Mouse (Mus musculus) liver (tissue): ENCODE results near the gene Ehd2.
A peak's percentile ranks its signal among the peaks of the same experiment; 100 is the strongest.
"Not testable (repeated sequence)": the region's sequence is repeated elsewhere in the genome, so short reads cannot be mapped to it uniquely, and the experiment has no call there.

ENCODE experiments used
- DNase-seq: peaks from one replicate; pipeline ENCODE4 v3.0.0-alpha.2; 2020; ENCODE audit warnings: mixed read lengths

Gene Ehd2

GRCm38 (mm10) chr7:15945211-15945610 is 22.2 kb downstream of the Ehd2 start:
- no peak for DNase-seq

- no peak for DNase-seq
Measured at GRCm38 (mm10) chr7:15944311-15944710, 23.1 kb downstream of the Ehd2 start.

DNA sequence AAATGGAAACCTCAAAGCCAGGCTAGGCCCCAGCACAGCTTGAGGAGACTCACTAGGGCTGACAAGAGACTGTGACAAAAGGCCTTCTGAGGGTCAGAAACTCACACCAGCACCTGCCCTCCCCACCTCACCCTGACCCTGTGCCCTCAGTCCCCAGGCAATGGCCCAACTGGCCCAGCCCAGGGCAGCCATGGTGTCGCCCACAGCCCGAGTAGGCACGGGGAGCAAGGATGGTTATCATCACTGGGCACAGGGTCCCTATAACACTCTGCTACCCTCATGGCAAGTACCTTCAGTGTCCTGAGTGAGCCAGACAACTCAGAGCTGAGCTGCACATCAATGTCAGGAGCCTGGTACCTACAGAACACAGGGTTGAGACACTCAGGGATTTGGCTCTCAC is 28.7 kb downstream of the Ehd2 start:
- no peak for DNase-seq

DNA sequence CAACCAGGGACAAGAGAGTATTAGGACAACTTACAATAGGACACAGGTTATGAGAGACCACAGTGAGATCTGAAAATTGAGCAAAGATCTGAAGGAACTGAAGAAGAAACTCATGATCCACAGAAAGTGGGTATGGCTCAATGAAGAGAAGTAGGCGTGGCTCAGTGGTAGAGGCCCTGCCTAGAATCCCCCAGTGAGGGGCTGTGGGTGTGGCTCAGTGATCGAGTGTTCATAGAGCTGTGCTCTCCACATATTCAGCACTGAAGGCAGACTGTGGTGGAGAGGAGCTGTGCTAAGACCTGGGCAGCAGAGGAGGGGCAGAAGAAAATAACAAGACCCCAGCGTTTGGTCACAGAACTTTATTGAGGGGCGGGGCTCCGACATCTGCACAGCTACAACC is 29.9 kb downstream of the Ehd2 start:
- DNase-seq = no peak

GRCm38 (mm10) chr7:15933437-15934359 is 33.7 kb downstream of the Ehd2 start:
- DNase-seq = no peak

DNA sequence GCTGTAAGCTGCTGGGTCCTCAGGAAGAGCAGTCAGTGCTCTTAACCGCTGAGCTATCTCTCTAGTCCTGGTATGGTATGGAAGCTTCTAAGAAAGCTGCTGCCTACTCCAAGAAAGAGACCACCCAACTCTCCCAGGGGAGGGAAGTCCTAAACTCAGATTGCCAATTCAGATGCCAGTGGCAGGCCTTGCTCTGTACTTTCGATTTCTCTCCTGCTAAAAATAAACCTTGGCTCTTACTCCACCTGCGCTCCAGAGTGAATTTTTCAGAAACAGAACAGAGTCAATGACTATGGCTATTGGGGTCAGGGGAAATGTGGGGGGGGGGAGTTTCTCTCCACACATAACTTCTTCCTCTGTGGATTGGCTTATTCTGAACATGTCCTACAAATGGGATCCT is 35.7 kb downstream of the Ehd2 start:
- no peak for DNase-seq

GRCm38 (mm10) chr7:15930543-15930942 is 36.8 kb downstream of the Ehd2 start:
- no peak for DNase-seq

DNA sequence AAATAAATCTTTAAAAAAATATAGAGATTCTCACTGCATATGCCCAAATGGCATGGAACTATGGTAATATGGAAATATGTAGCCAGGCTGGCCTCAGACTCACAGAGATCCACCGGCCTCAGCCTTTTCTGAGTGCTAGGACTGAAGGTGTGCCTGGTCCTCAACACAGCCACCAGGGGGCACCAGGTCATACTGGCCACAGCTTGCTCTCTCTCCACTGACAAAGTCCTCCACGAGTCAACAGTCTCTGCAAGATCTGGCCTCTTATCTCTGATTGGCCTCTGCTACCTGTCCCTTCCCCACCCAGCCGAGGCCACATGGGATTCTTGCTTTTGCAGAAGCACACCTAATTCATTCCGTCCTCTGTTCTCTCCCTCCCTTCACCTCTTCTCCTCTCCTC is 37.5 kb downstream of the Ehd2 start:
- DNase-seq = peak; percentile 79

DNA sequence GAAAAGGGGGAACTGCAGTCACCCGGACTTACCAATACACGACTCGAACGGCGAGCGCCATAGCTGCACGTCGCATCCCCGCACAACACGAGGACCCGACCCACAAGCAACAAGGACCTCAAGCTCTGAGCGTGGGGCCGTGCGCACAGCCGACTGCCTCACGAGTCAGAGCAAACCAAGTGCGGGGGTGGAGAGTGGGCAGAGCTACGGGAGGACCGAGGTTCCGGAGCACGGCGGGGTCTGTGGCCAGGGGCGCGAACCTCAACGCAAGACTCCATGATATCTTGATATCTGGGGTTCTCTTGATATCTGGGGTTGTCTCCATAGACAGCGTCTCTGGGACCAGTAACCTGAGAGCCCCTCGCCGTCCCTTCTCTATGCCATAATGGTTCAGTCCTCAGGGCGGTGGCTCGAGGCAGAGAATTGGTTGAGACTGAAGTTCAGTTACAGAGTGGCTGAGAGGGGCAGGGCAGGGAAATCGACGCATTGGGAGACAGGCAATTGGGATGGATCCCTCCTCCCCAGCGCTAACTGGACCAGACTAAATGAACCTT is 45.1 kb downstream of the Ehd2 start, which contains the start of gene Selenow:
Gene Selenow (minus strand): TSS at position 183 of the 554 bp plus-strand sequence.
- DNase-seq = peak; percentile 94

DNA sequence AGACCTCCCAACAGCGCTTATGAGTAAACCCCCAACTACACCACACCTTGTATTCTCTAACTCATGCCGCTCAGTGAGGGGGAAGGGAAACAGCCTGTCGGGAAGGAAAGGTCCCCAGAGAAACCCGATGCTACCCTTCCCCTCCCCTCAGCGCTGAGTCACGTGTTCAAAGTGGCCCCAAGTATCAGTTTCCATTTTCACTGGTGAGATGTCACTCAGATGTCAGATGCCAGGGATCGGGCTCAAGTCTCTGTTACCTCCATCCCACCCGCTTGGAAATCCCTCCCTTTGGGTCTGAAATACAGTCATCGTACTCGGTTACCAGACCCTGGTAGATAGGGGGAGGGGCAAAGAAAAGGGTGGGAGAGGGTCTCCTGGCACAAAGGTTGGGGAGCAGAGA is 45.6 kb downstream of the Ehd2 start:
- peak; percentile 54 for DNase-seq

- no peak for DNase-seq
Measured at GRCm38 (mm10) chr7:15920645-15921190, 46.6 kb downstream of the Ehd2 start.

- DNase-seq = no peak
Measured at GRCm38 (mm10) chr7:15919947-15920346, 47.4 kb downstream of the Ehd2 start.

DNA sequence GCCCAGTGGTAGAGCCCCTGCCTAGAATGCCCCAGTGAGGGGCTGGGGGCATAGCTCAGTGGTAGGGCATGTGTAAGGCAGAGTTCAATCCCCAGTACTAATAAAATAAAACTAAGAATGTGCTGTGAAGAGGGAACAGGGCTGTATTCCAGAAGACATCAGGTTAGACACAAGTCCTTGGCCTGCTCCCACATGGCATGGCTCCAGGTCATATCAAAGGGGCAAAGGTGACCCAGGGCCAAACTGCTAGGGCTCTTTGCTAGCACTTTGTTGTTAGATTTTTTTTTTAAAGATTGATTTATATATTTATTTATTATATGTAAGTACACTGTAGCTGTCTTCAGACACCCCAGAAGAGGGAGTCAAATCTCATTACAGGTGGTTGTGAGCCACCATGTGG is 49.0 kb downstream of the Ehd2 start:
- DNase-seq = no peak

- DNase-seq = no peak
Measured at GRCm38 (mm10) chr7:15916996-15917395, 50.4 kb downstream of the Ehd2 start.

DNA sequence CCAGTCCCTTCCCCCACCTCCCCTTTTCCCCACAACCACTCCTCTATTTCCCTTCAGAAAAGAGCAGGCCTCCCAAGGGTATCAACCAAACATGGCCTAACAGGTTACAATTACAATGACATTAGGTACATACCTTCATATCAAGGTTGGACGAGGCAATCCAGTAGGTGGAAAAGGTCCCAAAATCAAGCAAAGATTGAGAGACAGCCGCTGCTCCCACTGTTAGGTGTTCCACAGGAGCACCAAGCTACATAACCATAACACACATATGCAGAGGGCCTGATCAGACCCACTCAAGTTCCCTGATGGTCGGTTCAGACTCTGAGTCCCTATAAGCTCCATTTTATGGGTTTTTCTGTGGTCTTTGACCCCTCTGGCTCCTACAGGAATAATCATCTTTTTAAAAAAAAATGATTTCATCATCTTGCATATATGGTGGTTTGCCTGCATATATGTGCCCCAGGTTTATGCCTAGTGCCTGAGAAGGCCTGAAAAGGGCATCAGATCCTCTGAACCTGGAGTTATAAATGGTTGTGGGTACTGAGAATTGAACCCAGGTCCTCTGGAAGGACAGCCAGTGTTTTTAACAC is 51.1 kb downstream of the Ehd2 start:
- no peak for DNase-seq

GRCm38 (mm10) chr7:15915695-15916094 is 51.7 kb downstream of the Ehd2 start:
- not testable (repeated sequence) for DNase-seq

DNA sequence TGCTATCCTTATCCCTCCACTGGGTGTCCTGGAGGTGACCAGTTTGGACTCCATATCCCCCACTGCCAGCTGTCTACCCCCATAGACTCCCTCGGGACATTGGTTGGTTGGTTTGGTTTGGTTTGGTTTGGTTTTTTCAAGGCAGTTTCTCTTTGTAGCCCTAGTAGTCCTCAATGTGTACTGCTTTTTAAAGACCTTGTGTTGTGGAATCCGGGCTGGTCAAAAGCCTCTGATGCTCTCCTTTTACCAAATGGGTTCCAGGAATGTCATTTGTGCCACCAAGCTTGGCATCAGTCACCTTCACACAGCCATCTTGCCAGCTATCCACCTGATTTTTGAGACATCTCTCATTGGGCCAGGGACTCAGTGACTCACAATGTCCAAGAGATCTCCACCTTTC is 52.6 kb downstream of the Ehd2 start:
- DNase-seq = no peak

DNA sequence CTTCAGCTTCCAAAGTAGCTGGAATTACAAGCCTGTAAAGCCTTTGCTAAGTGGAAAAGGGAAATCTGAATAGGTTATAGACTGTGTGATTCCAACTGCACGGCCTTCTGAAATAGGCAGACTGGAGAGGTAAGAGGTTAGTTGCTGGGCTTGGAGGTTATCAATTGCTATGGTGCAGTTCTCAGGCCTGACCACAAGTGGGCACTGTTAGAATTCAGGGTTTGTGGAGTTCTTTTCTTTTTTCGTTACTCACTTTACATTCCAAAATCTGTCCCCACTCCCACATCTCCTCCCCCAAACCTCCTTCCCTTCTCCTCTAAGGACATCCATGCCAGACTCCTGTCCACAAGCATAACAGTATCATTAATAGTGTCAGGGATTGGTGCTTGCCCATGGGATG is 53.1 kb downstream of the Ehd2 start:
- DNase-seq = peak; percentile 34

GRCm38 (mm10) chr7:15912183-15912582 is 55.2 kb downstream of the Ehd2 start:
- DNase-seq = peak; percentile 79

DNA sequence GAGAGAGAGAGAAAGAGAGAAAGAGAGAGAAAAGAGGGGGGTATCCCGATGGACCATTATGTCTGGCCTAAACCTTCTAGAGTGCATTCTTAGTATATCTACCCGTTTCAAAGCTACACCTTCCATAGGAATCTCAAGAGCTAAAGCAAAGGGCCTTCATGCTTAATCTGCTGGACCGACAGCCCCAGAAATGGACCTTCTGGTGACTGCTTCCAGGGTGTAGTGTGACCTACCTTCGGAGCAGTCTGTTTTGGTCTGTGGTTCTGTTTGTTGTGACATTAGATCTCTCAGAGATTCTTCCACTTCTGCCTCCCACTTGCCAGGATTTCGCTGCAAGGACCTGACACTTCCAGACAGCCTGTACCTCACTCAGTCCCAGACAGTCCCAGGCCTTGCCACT is 56.8 kb downstream of the Ehd2 start:
- no peak for DNase-seq

DNA sequence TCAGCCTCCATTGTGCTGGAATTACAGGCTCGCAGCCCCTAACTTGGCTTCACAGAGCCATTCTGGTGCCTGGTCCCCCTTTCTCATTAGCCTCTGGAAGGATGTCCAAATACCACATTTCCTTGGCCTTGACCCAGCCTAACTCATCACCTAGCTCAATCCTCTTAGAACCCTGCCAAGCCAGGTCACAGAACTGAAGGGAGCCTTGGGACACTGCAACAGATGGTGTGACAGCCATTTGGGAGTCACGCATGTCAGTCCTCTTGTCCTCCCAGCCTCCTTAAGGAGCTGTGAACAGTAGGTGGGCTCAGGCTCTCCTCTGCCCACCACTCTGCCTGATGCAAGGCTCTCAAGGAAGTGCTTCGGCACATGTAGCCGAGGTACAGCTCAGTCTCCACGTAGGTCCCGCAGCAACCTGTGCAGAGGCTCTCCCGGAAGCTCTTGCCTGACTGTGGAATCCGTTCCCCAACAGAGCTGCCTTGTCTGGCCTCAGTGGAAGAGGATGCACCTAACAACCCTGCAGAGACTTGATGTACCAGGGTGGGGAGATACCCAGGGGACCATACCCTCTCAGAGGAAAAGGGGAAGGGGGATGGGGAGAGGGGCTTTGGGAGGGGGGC is 59.3 kb downstream of the Ehd2 start:
- no peak for DNase-seq

- DNase-seq = no peak
Measured at GRCm38 (mm10) chr7:15906602-15907001, 60.8 kb downstream of the Ehd2 start.

- no peak for DNase-seq
Measured at GRCm38 (mm10) chr7:15905861-15906260, 61.5 kb downstream of the Ehd2 start.
